Mouse (Mus musculus) heart, adult 9 months (tissue): ENCODE results near the gene Vmn1r135.
"Not testable (repeated sequence)": the region's sequence is repeated elsewhere in the genome, so short reads cannot be mapped to it uniquely, and the experiment has no call there.

Experiments used
- DNase-seq, 2 experiments: peaks; one replicate each; pipeline ENCODE4 v3.0.0; 2022; ENCODE audit warnings: low spot score in 2 of 2

Gene Vmn1r135

DNA sequence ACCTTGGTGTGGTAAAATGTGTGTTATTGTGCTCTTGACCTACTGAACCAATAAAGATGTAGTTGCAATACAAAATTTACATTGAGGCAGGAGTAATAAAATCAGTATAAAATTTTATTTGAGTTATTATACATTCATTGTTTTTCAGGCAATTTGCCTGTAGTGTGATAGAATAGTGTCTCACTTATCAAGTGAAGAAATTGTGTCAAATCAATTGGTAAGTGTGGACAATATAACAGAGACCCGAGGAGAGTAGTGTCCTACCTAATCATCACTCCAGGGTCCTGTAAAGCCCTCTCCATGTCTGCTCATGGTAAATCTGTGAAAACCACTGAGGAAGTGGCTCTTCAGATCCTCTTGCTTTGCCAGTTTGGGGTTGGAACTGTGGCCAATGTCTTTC lies at the start of gene Vmn1r135:
Gene Vmn1r135, plus strand, starts transcription at position 301 of the 400 bp plus-strand sequence.
- not testable (repeated sequence) for DNase-seq

DNA sequence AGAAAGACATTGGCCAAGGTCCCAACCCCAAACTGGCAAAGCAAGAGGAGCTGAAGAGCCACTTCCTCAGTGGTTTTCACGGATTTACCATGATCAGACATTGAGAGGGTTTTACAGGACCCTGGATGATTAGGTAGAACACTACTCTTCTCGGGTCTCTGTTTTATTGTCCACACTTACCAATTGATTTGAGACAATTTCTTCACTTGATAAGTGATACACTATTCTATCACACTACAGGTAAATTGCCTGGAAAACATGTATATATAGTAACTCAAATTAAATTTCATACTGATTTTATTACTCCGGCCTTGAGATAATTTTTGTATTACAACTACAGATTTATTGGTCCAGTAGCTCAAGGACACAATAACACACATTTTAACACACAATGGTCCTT lies 35.5 kb upstream of the Vmn1r135 start, which contains the start of gene Gm4177:
Gene Gm4177, minus strand, starts transcription at position 101 of the 400 bp plus-strand sequence.
- DNase-seq: not testable (repeated sequence)

DNA sequence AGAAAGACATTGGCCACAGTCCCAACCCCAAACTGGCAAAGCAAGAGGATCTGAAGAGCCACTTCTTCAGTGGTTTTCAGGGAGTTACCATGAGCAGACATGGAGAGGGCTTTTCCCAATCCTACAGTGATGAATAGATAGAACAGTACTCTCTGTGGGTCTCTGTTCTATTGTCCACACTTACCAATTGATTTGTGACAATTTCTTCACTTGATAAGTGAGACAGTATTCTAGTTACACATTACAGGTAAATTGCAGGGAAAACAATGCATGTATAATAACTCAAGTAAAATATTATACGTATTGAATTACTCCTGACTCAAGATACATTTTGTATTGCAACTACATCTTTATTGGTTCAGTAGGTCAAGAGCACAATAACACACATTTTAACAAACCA lies 12.0 kb downstream of the Vmn1r135 start, which contains the start of gene Gm5725:
Gene Gm5725, minus strand, starts transcription at position 101 of the 400 bp plus-strand sequence.
- not testable (repeated sequence) for DNase-seq
